Mouse (Mus musculus) adrenal gland, adult 18-20 months (tissue): ENCODE data around the gene Muc13. TPM values are rescaled to one million over a fixed set of nuclear protein-coding genes. Genes with fewer than 3 reads are reported as not detected.

Source experiments
- DNase-seq, 2 experiments: peaks; one replicate each; pipeline ENCODE4 v3.0.0; 2021 to 2022; ENCODE audit warnings: low spot score in 2 of 2
- long read RNA-seq, 2 experiments: library from polyadenylated mRNA; stranded (forward); transcript quantifications; one replicate each; pipeline ENCODE4 v2.0.0; 2021
- total RNA-seq, 2 experiments: library from RNA; stranded (reverse); gene quantifications; 1 replicate in 1 of 2; 2 replicates in 1 of 2; pipeline ENCODE4 v1.2.3; 2021

The Muc13 gene
- not detected for total RNA-seq
- long read RNA-seq, experiment 1, result 0 reads
- long read RNA-seq, experiment 2, result 0 reads

DNA sequence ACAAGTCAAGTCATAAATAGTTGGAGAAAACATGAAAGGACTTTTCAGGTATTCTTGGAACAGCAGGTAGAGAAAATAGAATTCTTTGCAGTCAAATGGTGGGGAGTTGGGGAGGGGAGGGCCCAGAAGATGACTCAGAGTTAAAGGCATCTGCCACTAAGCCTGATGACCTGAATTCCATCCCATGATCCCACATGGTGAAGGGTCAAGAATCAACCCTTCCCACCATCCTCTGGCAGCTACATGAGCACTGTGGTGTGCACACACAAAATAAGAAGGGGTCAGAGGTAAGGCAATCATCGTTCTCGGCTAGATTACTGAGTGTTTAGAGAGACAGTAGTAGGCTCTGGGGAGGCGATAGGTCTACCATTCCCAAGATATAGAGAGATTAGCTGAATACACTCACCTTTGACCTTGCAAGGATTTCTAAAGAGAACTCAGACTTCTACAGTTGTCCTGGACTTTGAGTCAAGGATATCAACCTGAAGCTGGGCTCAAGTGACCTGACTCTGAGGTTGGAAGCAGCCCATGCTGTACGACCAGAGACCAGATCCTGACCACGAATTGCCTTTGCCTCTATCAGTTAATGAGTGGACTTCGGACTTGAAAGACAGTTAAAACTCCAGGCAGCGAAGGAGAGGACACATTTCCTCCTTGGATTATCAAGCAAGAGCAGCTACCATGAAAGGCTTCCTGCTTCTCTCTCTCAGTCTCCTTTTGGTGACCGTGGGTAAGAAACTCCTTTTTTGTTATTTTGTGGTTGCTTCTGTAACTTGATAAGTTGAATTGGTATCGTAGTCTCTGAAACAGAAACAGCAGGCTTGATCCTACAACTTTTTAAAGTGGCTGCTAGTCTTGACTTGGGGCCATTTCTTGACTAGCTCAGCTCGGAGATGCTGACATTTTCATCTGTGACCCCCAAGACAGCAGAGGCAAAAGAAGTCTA is at the start of gene Muc13:
TSS of gene Muc13 (plus strand) at position 192 of the 946 bp plus-strand sequence.
- no peak for DNase-seq

DNA sequence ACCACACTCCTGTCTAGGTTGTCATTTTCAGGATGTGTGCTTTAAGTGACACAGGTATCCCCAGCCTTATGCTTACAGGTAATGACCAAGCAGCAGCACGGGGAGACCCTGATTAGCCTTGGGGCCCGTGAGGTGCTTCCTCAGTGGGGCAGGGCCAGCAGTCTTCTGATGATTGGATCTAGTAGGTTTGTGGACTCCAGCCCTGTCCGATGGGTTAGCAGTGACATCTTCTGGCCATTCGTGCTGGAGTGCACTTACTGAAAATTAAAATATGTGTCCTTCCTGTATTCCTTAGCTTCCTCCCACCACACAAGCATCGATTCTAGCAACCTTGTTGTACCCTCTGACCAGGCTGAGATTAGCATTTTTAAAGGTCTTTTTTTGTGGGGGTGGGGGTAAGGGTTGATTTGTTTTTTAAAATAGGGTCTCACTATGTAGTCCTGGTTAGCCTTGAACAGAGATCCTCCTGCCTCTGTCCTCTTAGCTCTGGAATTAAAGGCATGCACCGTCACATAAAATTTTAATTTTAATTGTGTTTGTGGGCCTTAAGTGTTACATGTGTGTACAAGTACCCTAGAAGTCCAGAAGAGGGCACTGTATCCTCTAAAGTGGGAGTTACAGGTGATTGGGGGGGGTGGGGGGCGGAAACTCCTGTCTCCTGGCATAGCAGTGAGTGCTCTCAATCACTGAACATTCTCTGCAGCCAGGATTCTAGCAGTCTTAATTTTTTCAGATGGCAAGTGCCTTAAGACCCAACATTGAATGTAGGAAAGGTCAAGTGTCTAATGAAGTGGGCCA is 49.0 kb upstream of the Muc13 start:
- DNase-seq, result no peak

DNA sequence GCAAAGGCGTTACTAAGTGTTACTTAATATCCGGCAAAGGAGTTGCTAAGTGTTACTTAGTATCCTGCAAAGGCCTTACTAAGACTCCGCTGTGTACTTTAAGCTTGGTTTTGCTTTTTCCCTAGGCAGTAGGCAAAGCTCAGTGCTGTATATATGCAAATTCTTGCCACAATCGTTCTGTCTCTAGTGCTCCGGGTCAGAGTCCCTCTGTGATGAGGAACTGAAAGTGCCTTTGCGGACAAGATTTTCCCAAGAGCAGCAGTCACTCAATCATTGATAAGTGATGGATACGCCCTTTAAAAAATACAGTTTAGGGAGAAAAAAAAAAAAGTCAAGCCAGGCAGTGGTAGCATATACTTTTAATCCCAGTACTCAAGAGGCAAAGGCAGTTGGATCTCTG is 48.4 kb upstream of the Muc13 start:
- no peak for DNase-seq

DNA sequence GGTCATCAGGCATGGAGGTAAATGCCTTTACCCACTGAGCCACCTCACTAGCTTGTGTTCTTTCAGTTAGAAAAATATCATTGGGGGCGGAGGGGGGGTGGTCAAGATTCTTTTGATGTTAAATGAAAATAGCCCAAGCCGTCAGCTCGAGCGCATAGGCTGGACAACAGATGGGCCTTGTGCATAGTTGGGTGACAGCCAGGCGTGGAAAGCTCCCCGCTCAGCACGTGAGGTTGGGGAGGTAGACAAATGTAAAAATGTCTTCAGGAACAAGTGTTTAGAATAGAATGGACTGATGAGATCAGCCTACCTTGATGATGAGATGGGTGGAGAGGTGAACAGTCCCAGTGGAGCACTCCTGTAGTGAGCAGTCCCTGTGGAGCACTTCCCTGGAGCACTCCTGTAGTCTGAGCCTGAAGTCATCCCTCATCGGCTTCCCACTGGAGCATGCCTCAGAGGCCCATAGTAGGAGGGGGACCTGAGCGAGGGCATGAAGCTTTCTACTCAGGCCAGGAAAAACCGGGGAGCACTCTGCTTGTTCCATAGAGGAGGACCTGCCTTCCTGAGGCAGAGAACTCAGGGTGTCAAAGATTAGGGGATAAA is 47.7 kb upstream of the Muc13 start:
- DNase-seq, result no peak

DNA sequence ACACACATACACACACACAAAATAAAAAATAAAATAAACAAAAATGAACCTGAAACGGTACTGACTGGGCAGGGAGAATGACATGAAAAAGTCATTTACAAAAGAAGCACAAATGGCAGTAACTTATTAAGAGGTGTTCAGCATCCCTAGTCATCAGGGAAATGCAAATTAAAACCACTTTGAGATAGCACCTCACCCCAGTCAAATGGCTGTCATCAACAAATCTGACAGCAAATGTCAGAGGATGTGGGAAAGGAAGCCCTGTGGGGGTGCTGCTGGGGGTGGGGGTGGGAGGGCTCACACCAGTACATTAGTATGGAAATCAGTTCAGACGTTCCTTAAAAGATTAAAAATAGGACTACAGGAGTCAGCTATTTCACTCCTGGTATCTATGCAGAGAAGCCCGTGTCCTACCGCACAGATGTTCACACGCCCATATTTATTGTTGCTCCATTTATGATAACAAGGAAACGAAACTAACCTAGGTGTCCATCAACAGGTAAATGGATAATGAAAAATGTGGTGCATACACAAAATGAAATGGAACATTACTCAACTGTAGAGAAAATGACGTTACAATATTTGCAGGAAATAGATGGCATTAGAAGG is 46.4 kb upstream of the Muc13 start:
- DNase-seq, result no peak

DNA sequence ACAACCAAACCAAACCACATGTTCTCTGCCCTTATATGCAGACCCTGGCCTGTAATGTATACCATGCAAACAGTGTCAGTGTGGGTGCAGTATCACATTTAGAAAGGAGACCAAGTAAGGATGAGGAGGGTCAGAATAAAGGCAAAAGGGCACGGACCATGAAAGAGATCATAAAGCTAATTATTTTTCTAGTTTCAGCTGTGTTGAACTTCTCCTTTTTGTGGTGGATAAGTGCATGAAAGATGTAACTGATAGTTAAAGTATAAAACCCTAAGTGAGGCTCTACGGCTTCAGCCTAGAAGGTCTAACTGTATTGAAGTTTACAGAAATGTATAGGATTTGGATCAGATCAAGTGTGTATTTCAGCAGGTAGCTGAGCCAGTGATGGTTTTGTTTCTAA is 45.8 kb upstream of the Muc13 start:
- DNase-seq, result no peak

DNA sequence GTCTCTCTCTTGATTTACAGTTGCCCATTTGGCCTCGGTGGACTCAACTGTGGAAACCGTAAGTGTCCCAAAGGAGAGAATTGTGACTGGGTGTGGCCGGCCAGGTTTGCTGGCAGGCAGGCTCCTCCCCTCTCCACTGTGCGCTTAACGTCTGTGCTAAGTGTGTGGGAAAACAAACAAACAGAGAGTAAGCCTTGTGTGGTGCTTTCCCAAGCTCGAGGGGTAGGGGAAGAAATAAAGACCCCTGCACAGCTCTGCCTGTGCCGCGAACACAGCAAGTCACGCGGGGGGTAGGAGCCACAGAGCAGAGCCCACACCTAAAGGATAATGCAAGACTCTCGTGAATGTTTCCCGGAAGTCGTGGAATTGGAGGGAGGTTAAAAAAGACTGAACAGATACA is 42.7 kb upstream of the Muc13 start:
- no peak for DNase-seq

DNA sequence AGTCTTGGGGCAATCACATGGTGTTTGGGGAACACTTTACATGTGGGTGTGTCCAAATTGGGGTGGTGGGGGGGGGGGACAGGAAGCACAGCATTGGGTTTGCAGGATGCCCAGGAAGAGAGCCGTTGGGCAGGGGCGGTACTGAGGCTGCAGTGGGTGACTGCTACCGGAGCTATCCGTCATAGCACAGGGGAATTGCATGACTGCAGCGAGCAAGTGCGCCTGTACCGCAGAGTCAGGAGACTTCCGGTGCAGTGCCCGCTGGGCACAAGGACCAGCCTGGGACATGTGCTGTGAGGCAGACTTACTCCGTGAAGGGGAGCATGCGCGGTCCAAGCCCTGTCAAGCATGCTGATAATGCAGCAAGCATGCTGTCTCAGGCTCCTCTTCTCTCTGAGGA is 42.2 kb upstream of the Muc13 start:
- no peak for DNase-seq

DNA sequence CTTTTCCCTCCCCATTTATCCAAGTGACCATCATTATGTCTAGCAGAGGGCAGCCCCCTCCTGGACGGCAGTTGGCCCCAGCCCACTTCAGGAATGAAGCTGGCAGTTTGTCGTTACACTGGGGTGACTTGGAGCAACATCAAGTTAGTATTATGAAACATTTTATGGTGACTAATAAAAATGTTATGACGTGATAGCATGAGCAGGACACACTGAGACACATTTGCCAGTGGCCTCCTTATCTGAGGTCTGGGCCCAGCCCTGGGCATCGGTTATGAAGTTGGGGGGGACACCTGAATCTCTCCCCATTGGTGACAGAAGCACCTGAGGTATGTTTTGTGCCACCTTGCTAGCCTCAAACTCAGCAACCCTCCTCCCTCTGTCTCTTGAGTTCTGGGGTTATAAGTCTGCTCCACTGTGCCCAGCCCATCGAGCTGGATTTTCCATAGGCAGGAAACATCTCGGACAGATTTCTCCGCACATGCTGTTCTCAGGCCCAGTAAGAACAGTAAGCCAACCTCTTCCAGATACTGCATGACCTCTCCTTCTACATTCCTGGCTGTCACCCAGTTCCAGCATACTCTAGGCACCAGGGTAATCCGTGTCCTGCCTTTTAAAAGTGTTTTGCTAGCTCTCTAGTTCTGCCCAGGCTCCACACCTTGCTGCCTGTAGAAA is 40.8 kb upstream of the Muc13 start:
- no peak for DNase-seq

DNA sequence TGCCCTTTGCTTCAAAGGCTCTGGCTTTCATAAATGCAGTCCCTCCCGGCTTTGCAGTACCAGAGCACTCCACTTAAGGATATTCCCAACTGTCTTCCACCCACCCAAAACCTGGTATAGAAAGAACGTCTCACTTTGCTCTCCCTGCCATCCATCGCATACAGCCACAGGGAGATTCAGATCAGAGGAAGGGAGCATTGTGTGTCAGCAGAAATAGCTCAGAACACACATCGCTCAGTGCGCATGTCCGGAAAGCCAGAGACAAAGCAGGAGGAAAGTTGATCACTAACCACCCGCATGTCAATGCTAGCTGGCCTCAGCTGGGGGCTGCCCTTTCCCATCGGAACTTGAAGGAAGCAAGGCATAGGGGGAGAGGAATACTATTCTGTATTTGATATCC is 38.5 kb upstream of the Muc13 start:
- no peak for DNase-seq

DNA sequence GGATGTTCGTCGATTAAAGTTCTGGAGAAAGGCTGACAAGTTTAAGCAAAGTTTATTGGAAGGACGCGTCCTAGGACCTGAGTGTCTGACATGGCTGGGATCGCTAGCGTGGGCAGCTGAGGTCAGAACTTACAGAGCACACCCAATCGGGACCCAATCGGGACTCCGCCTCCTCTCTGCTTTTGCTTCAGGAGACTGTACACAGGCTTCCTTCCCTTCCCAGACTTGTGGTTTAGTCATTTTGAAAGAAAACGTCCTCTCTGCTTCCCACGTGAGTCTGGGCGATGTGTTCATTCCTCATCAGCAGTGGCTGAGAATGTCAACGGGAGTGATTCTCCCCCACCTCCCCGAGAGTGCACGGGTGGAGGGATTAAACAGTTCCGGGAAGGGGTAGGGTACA is 37.9 kb upstream of the Muc13 start:
- no peak for DNase-seq

DNA sequence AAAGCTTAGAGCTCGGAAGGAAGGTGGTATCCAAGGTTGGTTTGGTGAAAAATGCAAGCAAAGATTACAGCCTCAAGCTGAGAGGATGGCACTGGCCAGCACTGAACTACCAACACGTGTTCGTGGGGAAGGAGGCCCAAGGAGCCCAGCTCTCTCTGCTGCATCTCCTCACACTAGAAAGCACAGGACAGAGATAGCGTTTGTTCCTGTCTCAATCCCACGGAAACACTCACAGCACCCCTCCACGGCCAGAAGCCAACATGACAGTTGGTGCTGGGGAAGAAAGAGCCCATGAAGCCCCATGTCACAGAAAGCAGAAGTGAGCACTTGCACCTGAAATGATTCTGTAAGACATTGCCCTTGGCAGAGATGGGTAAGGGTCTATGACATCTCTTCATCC is 37.4 kb upstream of the Muc13 start:
- DNase-seq, result no peak

DNA sequence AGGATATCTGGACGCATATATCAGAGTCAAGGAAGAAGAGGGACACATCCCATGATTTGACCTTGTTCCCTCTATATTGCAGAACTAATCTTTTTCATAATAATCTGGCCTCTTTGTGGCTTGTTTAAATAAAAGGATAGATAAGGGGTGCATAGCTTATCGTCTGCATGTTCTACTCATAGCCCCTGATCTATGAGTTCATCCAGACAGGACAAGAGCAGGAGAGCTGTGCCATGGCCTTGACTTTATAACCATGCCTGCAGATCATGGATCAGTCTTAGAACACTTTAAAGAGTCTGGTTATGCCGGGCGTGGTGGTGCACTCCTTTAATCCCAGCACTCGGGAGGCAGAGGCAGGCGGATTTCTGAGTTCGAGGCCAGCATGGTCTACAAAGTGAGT is 34.6 kb upstream of the Muc13 start:
- DNase-seq, result no peak

DNA sequence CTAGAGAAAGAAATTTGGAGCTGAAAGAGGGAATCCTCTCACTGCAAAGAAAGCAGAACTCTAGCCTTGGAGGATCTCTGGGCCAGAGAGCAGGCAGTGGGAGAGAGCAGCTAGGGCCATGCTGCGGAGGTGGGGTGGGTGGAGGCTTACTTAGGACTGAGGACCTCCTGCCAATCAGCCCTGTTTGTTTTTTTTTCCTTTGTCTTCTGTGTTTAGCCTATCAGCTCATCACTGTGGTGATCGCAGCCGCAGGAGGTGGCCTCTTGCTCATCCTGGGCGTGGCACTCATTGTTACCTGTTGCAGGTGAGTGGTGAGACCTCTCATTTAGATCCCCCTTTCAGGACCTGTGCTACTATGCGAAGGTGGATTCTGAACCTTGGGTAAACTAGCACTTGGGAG is 33.3 kb upstream of the Muc13 start:
- no peak for DNase-seq

DNA sequence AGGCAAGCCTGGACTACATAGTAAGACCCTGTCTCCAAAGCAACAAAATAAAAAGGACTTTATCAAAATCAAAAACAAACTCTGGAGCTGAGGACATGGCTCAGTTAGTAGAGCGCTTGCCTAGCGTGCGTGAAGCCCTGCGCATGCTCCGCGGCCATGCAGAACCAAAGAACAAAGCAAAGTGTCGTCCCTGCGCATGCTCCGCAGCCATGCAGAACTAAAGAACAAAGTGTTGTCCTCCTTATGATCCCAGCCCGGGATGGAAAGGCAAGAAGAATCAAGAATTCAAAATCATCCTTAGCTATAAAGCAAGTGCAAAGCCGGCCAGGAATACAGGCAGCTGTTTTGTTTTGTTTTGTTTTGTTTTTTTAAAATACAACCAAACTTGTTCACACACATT is 32.8 kb upstream of the Muc13 start:
- no peak for DNase-seq

DNA sequence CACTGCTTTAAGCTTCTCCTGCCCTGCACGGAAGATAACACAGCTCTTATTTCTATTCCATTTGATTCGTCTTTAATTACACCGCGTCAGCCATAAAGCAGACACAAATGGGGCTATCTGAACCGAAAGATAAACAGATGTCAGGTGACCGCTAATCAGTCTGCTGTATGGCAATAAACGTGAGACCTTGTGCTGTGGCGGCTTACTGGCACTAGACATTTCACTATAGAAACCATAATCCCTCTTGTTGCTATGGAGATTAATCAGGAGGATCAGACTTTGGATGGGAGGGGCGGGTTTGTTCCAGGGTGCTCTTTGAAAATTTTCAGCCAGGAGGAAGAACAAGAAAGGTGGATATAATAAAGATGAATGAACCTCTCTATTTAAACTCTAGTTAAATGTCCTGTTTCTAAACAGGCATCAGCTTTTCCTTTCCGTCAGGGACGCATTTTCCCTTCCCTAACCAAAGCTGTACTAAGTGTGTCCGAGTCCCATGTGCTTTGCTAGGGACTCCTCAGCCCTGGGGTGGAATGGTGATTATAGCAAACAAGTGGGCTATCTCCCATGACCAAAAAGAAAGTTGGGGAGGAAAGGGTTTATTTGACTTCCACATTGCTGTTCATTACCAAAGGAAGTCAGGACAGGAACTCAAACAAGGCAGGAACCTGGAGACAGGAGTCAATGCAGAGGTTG is 29.2 kb upstream of the Muc13 start:
- DNase-seq, result no peak

DNA sequence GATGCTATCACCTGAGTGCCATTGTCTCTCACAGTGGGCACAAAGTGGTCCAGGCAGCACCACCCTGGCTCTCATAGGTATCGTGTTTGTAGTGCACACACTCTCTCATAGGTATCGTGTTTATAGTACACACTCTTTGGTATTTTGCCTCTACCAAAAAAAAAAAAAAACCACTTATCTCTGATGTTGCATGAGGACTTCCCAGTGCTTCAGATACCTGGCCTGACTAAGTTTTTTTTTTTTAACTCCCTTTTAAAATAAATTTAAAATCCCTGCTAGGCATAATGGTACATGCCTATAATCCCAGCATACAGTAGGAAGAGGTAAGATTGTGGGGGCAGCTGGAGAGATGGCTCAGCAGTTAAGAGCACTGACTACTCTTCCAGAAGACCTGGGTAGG is 28.4 kb upstream of the Muc13 start:
- DNase-seq, result no peak

DNA sequence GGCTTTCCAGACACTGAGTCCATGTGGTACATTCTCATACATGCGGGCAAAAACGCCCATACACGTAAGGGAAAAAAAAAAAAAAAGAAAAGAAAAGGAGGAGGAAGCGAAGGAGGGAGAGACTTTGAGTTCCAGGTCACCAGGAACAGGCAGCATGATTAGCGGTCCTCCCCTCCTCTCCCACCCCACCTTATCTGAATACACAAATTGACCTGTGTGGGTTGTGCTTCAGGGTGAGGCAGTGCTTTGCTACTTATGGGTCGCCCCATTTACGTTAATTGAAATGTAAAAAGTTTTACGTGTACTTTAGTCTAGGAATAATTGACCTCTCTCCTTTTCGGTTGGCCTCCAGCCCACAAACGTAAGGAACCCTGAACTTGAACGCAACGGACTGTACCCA is 27.5 kb upstream of the Muc13 start:
- no peak for DNase-seq

DNA sequence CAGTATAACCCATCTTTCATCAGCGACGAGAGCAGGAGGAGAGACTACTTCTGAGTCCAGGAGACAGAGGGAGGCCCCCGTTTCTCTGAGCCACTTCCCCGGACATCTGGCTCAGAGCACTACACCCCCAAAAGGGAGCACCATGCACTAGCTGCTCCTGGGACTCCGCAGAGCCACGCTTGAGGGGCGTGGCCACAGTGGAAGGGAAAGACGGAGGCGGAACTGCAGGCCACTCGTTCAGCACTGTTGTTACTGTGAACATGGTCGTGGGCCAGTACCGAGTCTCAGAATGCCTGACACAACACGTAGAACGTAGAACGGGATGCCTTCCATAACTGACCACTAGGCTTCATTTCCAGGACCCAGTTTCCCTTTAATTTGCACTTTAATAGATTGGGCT is 27.1 kb upstream of the Muc13 start:
- DNase-seq, result no peak
